Comparison of ENCODE assay signal across 9 mouse cellular contexts in genomic region chr11:84813724-84814510, GRCm38 (mm10). TPM values are rescaled to one million over a fixed set of nuclear protein-coding genes. Genes with fewer than 3 reads are reported as not detected.
DNase-seq lines count a peak whose midpoint lies in the region; ATAC-seq and TF ChIP-seq lines count a peak whose summit lies in the region.
"Had no signal": no experiment of that assay in that cellular context is flagged by ENCODE, and none has a peak within 500 bp of the region (broad histone marks: within the 10 kb centered on the region; RNA-seq: fewer than 3 reads in every experiment).

No protein-coding gene starts in this region.

- 53% methylated on average over 13 of the region's 13 CpGs for WGBS in embryonic facial prominence, embryonic 10.5 days
- WGBS in midbrain, postnatal 0 days: 57% methylated on average over 13 of the region's 13 CpGs

- H3K9ac ChIP-seq in midbrain, postnatal 0 days (replicated peaks; ENCODE audit: low read length, poor library complexity, severe bottlenecking): no peak overlapping the region
- H3K9ac ChIP-seq: lung, embryonic 15.5 days had no signal

- H3K27ac ChIP-seq in embryonic facial prominence, embryonic 10.5 days (replicated peaks): no peak overlapping the region
- H3K27ac ChIP-seq in midbrain, postnatal 0 days (ENCODE audit: low read depth, low read length): no peak overlapping the region
- H3K27ac ChIP-seq: lung, embryonic 15.5 days had no signal

- intact Hi-C loops in heart, postnatal 36 days (cut with DNase I): no loop called here
- intact Hi-C loops in left cerebral cortex, postnatal 25 days (cut with DNase I): loop anchor here (5.0 kb wide), 1 partner anchor 387 kb away; no protein-coding TSS in a partner anchor

- H3K4me1 ChIP-seq in embryonic facial prominence, embryonic 10.5 days: peaks cover 13% of the 10 kb centered on the region
- H3K4me1 ChIP-seq in midbrain, postnatal 0 days (ENCODE audit: insufficient read depth, low read length): no peaks in the 10 kb centered on the region

- no peaks in the 10 kb centered on the region for H3K27me3 ChIP-seq in embryonic facial prominence, embryonic 10.5 days (replicated peaks; ENCODE audit: low read depth, poor library complexity, severe bottlenecking)
- no peaks in the 10 kb centered on the region for H3K27me3 ChIP-seq in midbrain, postnatal 0 days (ENCODE audit: insufficient read depth, low read length)
- H3K27me3 ChIP-seq: lung, embryonic 15.5 days had no signal

- TF ChIP-seq CTCF in midbrain, postnatal 0 days (IDR thresholded peaks at IDR 0.05): peak; percentile 98

- H3K4me2 ChIP-seq in midbrain, postnatal 0 days (ENCODE audit: low read depth, low read length, poor library complexity, severe bottlenecking): no peak overlapping the region
- H3K4me2 ChIP-seq: lung, embryonic 15.5 days had no signal

- no peaks in the 10 kb centered on the region for H3K9me3 ChIP-seq in embryonic facial prominence, embryonic 10.5 days
- H3K9me3 ChIP-seq in midbrain, postnatal 0 days (ENCODE audit: low read length): no peaks in the 10 kb centered on the region
- H3K9me3 ChIP-seq: lung, embryonic 15.5 days had no signal

- ATAC-seq in CD4-positive, CD25-positive, alpha-beta regulatory T cell, adult 4 months: no peak
- peak; percentile 32; the same call in 1 of the 2 replicates for ATAC-seq in midbrain, postnatal 0 days (ENCODE audit: low FRiP score)

- H3K36me3 ChIP-seq in embryonic facial prominence, embryonic 10.5 days (replicated peaks): peaks cover 4% of the 10 kb centered on the region; the same call in 1 of the 2 replicates
- no peaks in the 10 kb centered on the region; the same call in 1 of the 2 replicates for H3K36me3 ChIP-seq in midbrain, postnatal 0 days (ENCODE audit: insufficient read depth, low read length)
- H3K36me3 ChIP-seq: lung, embryonic 15.5 days had no signal

- DNase-seq in CD4-positive, CD25-positive, alpha-beta regulatory T cell, adult 2 months (ENCODE audit: low read depth, low spot score): peak; percentile 88
- DNase-seq in adrenal gland, adult (ENCODE audit: inconsistent age in 2 of 2, low spot score in 1 of 2): peak; percentile 68 to 89
- peak; percentile 86 for DNase-seq in embryonic facial prominence, embryonic 10.5 days (ENCODE audit: low spot score)
- peak; percentile 76 to 80 for DNase-seq in heart, postnatal 36 days
- peak; percentile 65 to 80 for DNase-seq in left cerebral cortex, postnatal 25 days (ENCODE audit: low spot score in 2 of 2)
- DNase-seq in midbrain, postnatal 0 days (ENCODE audit: low spot score): peak; percentile 83
- peak; percentile 38 to 46 for DNase-seq in spleen, postnatal 36 days (ENCODE audit: low spot score in 2 of 2)

- no peak overlapping the region for H3K4me3 ChIP-seq in embryonic facial prominence, embryonic 10.5 days
- no peak overlapping the region for H3K4me3 ChIP-seq in midbrain, postnatal 0 days (ENCODE audit: low read depth, low read length)
- H3K4me3 ChIP-seq: lung, embryonic 15.5 days had no signal

RNA-seq across cellular contexts. Expression of gene Mrm1, which starts 5.4 kb away (rescaled TPM):
- polyA plus RNA-seq in CD4-positive, CD25-positive, alpha-beta regulatory T cell, adult 4 months (2017; shearing (Covaris generic)): 10 to 100 TPM in 1 of 2 experiments, 1 to 10 TPM in 1; 6.8 to 12.1 TPM
- polyA plus RNA-seq in embryonic facial prominence, embryonic 10.5 days (2016; fragmentation: Nextera tagmentation; extraction: Ambion mirVana): 10.0 and 12.0 TPM in 2 replicates
- 10 to 100 TPM; 14.2 to 17.6 TPM for total RNA-seq in heart, postnatal 36 days (2021)
- 10 to 100 TPM; 11.9 to 22.5 TPM for total RNA-seq in left cerebral cortex, postnatal 25 days (2021)
- total RNA-seq in midbrain, postnatal 0 days (2014; rRNA removed): 14.2 and 15.5 TPM in 2 replicates
- polyA plus RNA-seq in midbrain, postnatal 0 days (2015; fragmentation: Nextera tagmentation; extraction: Ambion mirVana): 13.1 and 16.9 TPM in 2 replicates

RNA-seq across cellular contexts. Expression of gene Dhrs11, which starts 14.9 kb away (rescaled TPM):
- 10 to 100 TPM in 1 of 2 experiments, 1 to 10 TPM in 1; 8.3 to 10.9 TPM for polyA plus RNA-seq in CD4-positive, CD25-positive, alpha-beta regulatory T cell, adult 4 months (2017; shearing (Covaris generic))
- 10.4 and 11.8 TPM in 2 replicates for polyA plus RNA-seq in embryonic facial prominence, embryonic 10.5 days (2016; fragmentation: Nextera tagmentation; extraction: Ambion mirVana)
- total RNA-seq in heart, postnatal 36 days (2021): 100 to 1,000 TPM; 102 to 108 TPM
- 1 to 10 TPM; 8.8 to 10.0 TPM for total RNA-seq in left cerebral cortex, postnatal 25 days (2021)
- 7.6 and 10.1 TPM in 2 replicates for total RNA-seq in midbrain, postnatal 0 days (2014; rRNA removed)
- 9.1 and 12.3 TPM in 2 replicates for polyA plus RNA-seq in midbrain, postnatal 0 days (2015; fragmentation: Nextera tagmentation; extraction: Ambion mirVana)

RNA-seq across cellular contexts. Expression of gene Ggnbp2, which starts 56.7 kb away (rescaled TPM):
- 100 to 1,000 TPM in 1 of 2 experiments, 10 to 100 TPM in 1; 85.3 to 138 TPM for polyA plus RNA-seq in CD4-positive, CD25-positive, alpha-beta regulatory T cell, adult 4 months (2017; shearing (Covaris generic))
- 52.0 and 53.9 TPM in 2 replicates for polyA plus RNA-seq in embryonic facial prominence, embryonic 10.5 days (2016; fragmentation: Nextera tagmentation; extraction: Ambion mirVana)
- 10 to 100 TPM; 48.3 to 48.8 TPM for total RNA-seq in heart, postnatal 36 days (2021)
- 10 to 100 TPM; 84.8 to 87.4 TPM for total RNA-seq in left cerebral cortex, postnatal 25 days (2021)
- 39.2 and 52.1 TPM in 2 replicates for total RNA-seq in midbrain, postnatal 0 days (2014; rRNA removed)
- polyA plus RNA-seq in midbrain, postnatal 0 days (2015; fragmentation: Nextera tagmentation; extraction: Ambion mirVana): 62.9 and 65.8 TPM in 2 replicates
